Mouse (Mus musculus): ENCODE data around the gene Chchd3.

Gene Chchd3

GRCm38 (mm10) chr6:33059735-33060576, at the start of gene Chchd3:
TSS of gene Chchd3 (minus strand) at chr6:33060260.
- in situ Hi-C loops (cut with MboI; ENCODE audit: low sequenced_read_pairs): no loop called here

GRCm38 (mm10) chr6:33104661-33105060, 44.6 kb upstream of the Chchd3 start:
- in situ Hi-C loops (cut with MboI; ENCODE audit: low sequenced_read_pairs): no loop called here

- in situ Hi-C loops (cut with MboI; ENCODE audit: low sequenced_read_pairs): no loop called here
Observed at GRCm38 (mm10) chr6:33098903-33099302, 38.8 kb upstream of the Chchd3 start.

- in situ Hi-C loops (cut with MboI; ENCODE audit: low sequenced_read_pairs): no loop called here
Observed at GRCm38 (mm10) chr6:33094671-33095233, 34.7 kb upstream of the Chchd3 start.

GRCm38 (mm10) chr6:33080186-33080585, 20.1 kb upstream of the Chchd3 start:
- in situ Hi-C loops (cut with MboI; ENCODE audit: low sequenced_read_pairs): no loop called here

GRCm38 (mm10) chr6:33078260-33078936, 18.3 kb upstream of the Chchd3 start:
- in situ Hi-C loops (cut with MboI; ENCODE audit: low sequenced_read_pairs): no loop called here

GRCm38 (mm10) chr6:33066462-33066861, 6.4 kb upstream of the Chchd3 start:
- in situ Hi-C loops (cut with MboI; ENCODE audit: low sequenced_read_pairs): no loop called here

- in situ Hi-C loops (cut with MboI; ENCODE audit: low sequenced_read_pairs): no loop called here
Observed at GRCm38 (mm10) chr6:33059276-33059675, 784 bp downstream of the Chchd3 start.

- in situ Hi-C loops (cut with MboI; ENCODE audit: low sequenced_read_pairs): no loop called here
Observed at GRCm38 (mm10) chr6:33056392-33056791, 3.7 kb downstream of the Chchd3 start.

- in situ Hi-C loops (cut with MboI; ENCODE audit: low sequenced_read_pairs): no loop called here
Observed at GRCm38 (mm10) chr6:33055663-33056062, 4.4 kb downstream of the Chchd3 start.

- in situ Hi-C loops (cut with MboI; ENCODE audit: low sequenced_read_pairs): no loop called here
Observed at GRCm38 (mm10) chr6:33054946-33055345, 5.1 kb downstream of the Chchd3 start.

- in situ Hi-C loops (cut with MboI; ENCODE audit: low sequenced_read_pairs): no loop called here
Observed at GRCm38 (mm10) chr6:33051642-33052041, 8.4 kb downstream of the Chchd3 start.

GRCm38 (mm10) chr6:33049705-33050420, 10.2 kb downstream of the Chchd3 start:
- in situ Hi-C loops (cut with MboI; ENCODE audit: low sequenced_read_pairs): no loop called here

- in situ Hi-C loops (cut with MboI; ENCODE audit: low sequenced_read_pairs): no loop called here
Observed at GRCm38 (mm10) chr6:33043480-33043879, 16.6 kb downstream of the Chchd3 start.

GRCm38 (mm10) chr6:33042880-33043279, 17.2 kb downstream of the Chchd3 start:
- in situ Hi-C loops (cut with MboI; ENCODE audit: low sequenced_read_pairs): no loop called here

- in situ Hi-C loops (cut with MboI; ENCODE audit: low sequenced_read_pairs): no loop called here
Observed at GRCm38 (mm10) chr6:33041978-33042377, 18.1 kb downstream of the Chchd3 start.

GRCm38 (mm10) chr6:33040360-33041090, 19.5 kb downstream of the Chchd3 start:
- in situ Hi-C loops (cut with MboI; ENCODE audit: low sequenced_read_pairs): no loop called here

GRCm38 (mm10) chr6:33032543-33032942, 27.5 kb downstream of the Chchd3 start:
- in situ Hi-C loops (cut with MboI; ENCODE audit: low sequenced_read_pairs): no loop called here

- in situ Hi-C loops (cut with MboI; ENCODE audit: low sequenced_read_pairs): no loop called here
Observed at GRCm38 (mm10) chr6:33031631-33032030, 28.4 kb downstream of the Chchd3 start.

GRCm38 (mm10) chr6:33028296-33028695, 31.8 kb downstream of the Chchd3 start:
- in situ Hi-C loops (cut with MboI; ENCODE audit: low sequenced_read_pairs): no loop called here

- in situ Hi-C loops (cut with MboI; ENCODE audit: low sequenced_read_pairs): no loop called here
Observed at GRCm38 (mm10) chr6:33025041-33025440, 35.0 kb downstream of the Chchd3 start.

Data from CH12F3 (cell line).